Mouse (Mus musculus) MEL (cell line): ENCODE data around the gene Tmem86a. TPM values are rescaled to one million over a fixed set of nuclear protein-coding genes. Genes with fewer than 3 reads are reported as not detected.
A peak's percentile ranks its signal among the peaks of the same experiment; 100 is the strongest.

Source experiments
- DNase-seq: peaks from one replicate; pipeline ENCODE4 v3.0.0; 2011; ENCODE audit warnings: low read depth, low spot score
- H3K27ac ChIP-seq: 2 replicates; pipeline ENCODE4 v1.5.1; 2012; ENCODE audit warnings: low read depth, mild to moderate bottlenecking, control low read depth, low read length, moderate library complexity; ENCODE audit not compliant: control insufficient read depth
- H3K27me3 ChIP-seq, 2 experiments: fragments of 150-350 bp in 1 of 2; sonication (generic) in 1 of 2; 2 replicates each; pipeline ENCODE4 v1.6.1; 2012; ENCODE audit warnings: low read length in 2 of 2, mild to moderate bottlenecking in 2 of 2, improper control_type of control experiment in 1 of 2, moderate library complexity in 1 of 2; ENCODE audit not compliant: insufficient read depth in 2 of 2, control insufficient read depth in 1 of 2
- H3K36me3 ChIP-seq, 2 experiments: 2 replicates each; pipeline ENCODE4 v1.6.1; 2012 to 2014; ENCODE audit warnings: low read length in 2 of 2, improper control_type of control experiment in 1 of 2, inconsistent platforms in 1 of 2, mild to moderate bottlenecking in 1 of 2; ENCODE audit not compliant: insufficient read depth in 2 of 2, control insufficient read depth in 1 of 2
- H3K4me1 ChIP-seq, 2 experiments: fragments of 150-350 bp in 1 of 2; sonication (generic) in 1 of 2; 2 replicates each; pipeline ENCODE4 v1.6.1; 2012; ENCODE audit warnings: low read length in 2 of 2, improper control_type of control experiment in 1 of 2, mild to moderate bottlenecking in 1 of 2; ENCODE audit not compliant: insufficient read depth in 2 of 2, control insufficient read depth in 1 of 2
- H3K4me3 ChIP-seq, 2 experiments: fragments of 150-350 bp in 1 of 2; sonication (generic) in 1 of 2; 2 replicates each; pipeline ENCODE4 v1.5.1; 2012; ENCODE audit warnings: low read depth in 2 of 2, low read length in 2 of 2, mild to moderate bottlenecking in 2 of 2, moderate library complexity in 2 of 2, control low read depth in 1 of 2, improper control_type of control experiment in 1 of 2; ENCODE audit not compliant: control insufficient read depth in 1 of 2, insufficient read depth in 1 of 2
- H3K79me2 ChIP-seq: 2 replicates; pipeline ENCODE4 v1.6.1; 2012; ENCODE audit warnings: mild to moderate bottlenecking, low read length, moderate library complexity; ENCODE audit not compliant: control insufficient read depth, poor library complexity, insufficient read depth
- H3K9ac ChIP-seq: 2 replicates; pipeline ENCODE4 v1.6.1; 2012; ENCODE audit warnings: low read depth, mild to moderate bottlenecking, control low read depth, low read length, moderate library complexity; ENCODE audit not compliant: control insufficient read depth, poor library complexity, severe bottlenecking
- H3K9me3 ChIP-seq: fragments of 150-350 bp; sonication (generic); replicated peaks from 2 replicates; pipeline ENCODE4 v1.6.1; 2012; ENCODE audit warnings: mild to moderate bottlenecking, low read length, improper control_type of control experiment, moderate library complexity; ENCODE audit not compliant: insufficient read depth
- BHLHE40 ChIP-seq: IDR thresholded peaks from 2 replicates; pipeline ENCODE4 v1.6.1; 2012; ENCODE audit warnings: low read depth, mild to moderate bottlenecking, inconsistent platforms, low read length, improper control_type of control experiment, borderline replicate concordance
- CHD2 ChIP-seq: IDR thresholded peaks from 2 replicates; pipeline ENCODE4 v1.6.1; 2011; ENCODE audit warnings: low read length, improper control_type of control experiment
- CTCF ChIP-seq, 3 experiments: IDR thresholded peaks in 2 of 3; conservative IDR thresholded peaks in 1 of 3; 2 replicates each; pipeline ENCODE4 v1.5.1; 2011 to 2012; ENCODE audit warnings: low read length in 3 of 3, low read depth in 2 of 3, mild to moderate bottlenecking in 2 of 3, improper control_type of control experiment in 1 of 3, inconsistent platforms in 1 of 3, mixed read lengths in 1 of 3, moderate library complexity in 1 of 3; ENCODE audit not compliant: control insufficient read depth in 1 of 3, insufficient read depth in 1 of 3, poor library complexity in 1 of 3, severe bottlenecking in 1 of 3
- ELF1 ChIP-seq: IDR thresholded peaks from 2 replicates; pipeline ENCODE4 v1.6.1; 2014; ENCODE audit warnings: low read depth, mild to moderate bottlenecking, inconsistent platforms, low read length, improper control_type of control experiment, moderate library complexity
- EP300 ChIP-seq, 2 experiments: IDR thresholded peaks; 2 replicates each; pipeline ENCODE4 v1.6.1; 2011; ENCODE audit warnings: improper control_type of control experiment in 2 of 2, low read length in 2 of 2, low read depth in 1 of 2, mild to moderate bottlenecking in 1 of 2
- ETS1 ChIP-seq: IDR thresholded peaks from 2 replicates; pipeline ENCODE4 v1.6.1; 2012; ENCODE audit warnings: low read depth, mild to moderate bottlenecking, inconsistent platforms, low read length, improper control_type of control experiment, moderate library complexity
- GABPA ChIP-seq: IDR thresholded peaks from 2 replicates; pipeline ENCODE4 v1.6.1; 2012; ENCODE audit warnings: low read depth, mild to moderate bottlenecking, inconsistent platforms, low read length, improper control_type of control experiment, moderate library complexity
- GATA1 ChIP-seq: IDR thresholded peaks from 2 replicates; pipeline ENCODE4 v1.6.1; 2011; ENCODE audit warnings: low read depth, low read length, improper control_type of control experiment
- JUND ChIP-seq: IDR thresholded peaks from 2 replicates; pipeline ENCODE4 v1.6.1; 2011; ENCODE audit warnings: low read depth, mild to moderate bottlenecking, improper control_type of control experiment, low read length
- KAT2A ChIP-seq: conservative IDR thresholded peaks from 2 replicates; pipeline ENCODE4 v1.6.1; 2012; ENCODE audit warnings: low read depth, low read length, improper control_type of control experiment, inconsistent platforms
- MAFK ChIP-seq: IDR thresholded peaks from 2 replicates; pipeline ENCODE4 v1.6.1; 2011; ENCODE audit warnings: low read depth, mild to moderate bottlenecking, low read length, improper control_type of control experiment, borderline replicate concordance
- MAX ChIP-seq: IDR thresholded peaks from 2 replicates; pipeline ENCODE4 v1.6.1; 2011; ENCODE audit warnings: low read length, improper control_type of control experiment
- MAZ ChIP-seq: IDR thresholded peaks from 2 replicates; pipeline ENCODE4 v1.6.1; 2012; ENCODE audit warnings: low read depth, mild to moderate bottlenecking, inconsistent platforms, low read length, improper control_type of control experiment
- MYB ChIP-seq: IDR thresholded peaks from 2 replicates; pipeline ENCODE4 v1.6.1; 2011; ENCODE audit warnings: mild to moderate bottlenecking, low read depth, low read length, improper control_type of control experiment
- POLR2AphosphoS5 ChIP-seq: IDR thresholded peaks from 2 replicates; pipeline ENCODE4 v1.6.1; 2012; ENCODE audit warnings: low read depth, borderline replicate concordance, mild to moderate bottlenecking, inconsistent platforms, low read length, moderate library complexity, mixed read lengths
- RCOR1 ChIP-seq: IDR thresholded peaks from 2 replicates; pipeline ENCODE4 v1.6.1; 2012; ENCODE audit warnings: low read depth, mild to moderate bottlenecking, inconsistent platforms, low read length, improper control_type of control experiment
- SMC3 ChIP-seq: IDR thresholded peaks from 2 replicates; pipeline ENCODE4 v1.6.1; 2011; ENCODE audit warnings: low read depth, low read length, improper control_type of control experiment
- TAL1 ChIP-seq: IDR thresholded peaks from 2 replicates; pipeline ENCODE4 v1.6.1; 2012; ENCODE audit warnings: mild to moderate bottlenecking, inconsistent platforms, low read length, moderate library complexity, mixed read lengths
- TCF12 ChIP-seq: IDR thresholded peaks from 2 replicates; pipeline ENCODE4 v1.6.1; 2014; ENCODE audit warnings: low read depth, mild to moderate bottlenecking, inconsistent platforms, low read length, improper control_type of control experiment, moderate library complexity
- UBTF ChIP-seq: IDR thresholded peaks from 2 replicates; pipeline ENCODE4 v1.6.1; 2012; ENCODE audit warnings: low read depth, mild to moderate bottlenecking, inconsistent platforms, low read length, improper control_type of control experiment, moderate library complexity, borderline replicate concordance; ENCODE audit not compliant: insufficient read depth
- USF2 ChIP-seq, 2 experiments: IDR thresholded peaks; 2 replicates each; pipeline ENCODE4 v1.6.1; 2011 to 2012; ENCODE audit warnings: improper control_type of control experiment in 2 of 2, low read length in 2 of 2, borderline replicate concordance in 1 of 2, inconsistent platforms in 1 of 2, low read depth in 1 of 2, mild to moderate bottlenecking in 1 of 2; ENCODE audit not compliant: insufficient read depth in 1 of 2
- ZC3H11A ChIP-seq: IDR thresholded peaks from 2 replicates; pipeline ENCODE4 v1.6.1; 2012; ENCODE audit warnings: low read depth, mild to moderate bottlenecking, inconsistent platforms, low read length, improper control_type of control experiment
- ZKSCAN1 ChIP-seq: IDR thresholded peaks from 2 replicates; pipeline ENCODE4 v1.6.1; 2012; ENCODE audit warnings: low read depth, mild to moderate bottlenecking, inconsistent platforms, low read length, improper control_type of control experiment, moderate library complexity
- ZMIZ1 ChIP-seq: IDR thresholded peaks from 2 replicates; pipeline ENCODE4 v1.6.1; 2012; ENCODE audit warnings: low read depth, mild to moderate bottlenecking, inconsistent platforms, low read length, improper control_type of control experiment, moderate library complexity
- polyA plus RNA-seq, 2 experiments: library from polyadenylated mRNA; stranded (reverse) in 1 of 2; unstranded in 1 of 2; fragments of >175 nt in 1 of 2; fragments of >200 nt in 1 of 2; gene quantifications; 2 replicates each; pipeline versions ENCODE4 v1.2.1 to v1.2.4; 2012; ENCODE audit warnings: low replicate concordance in 2 of 2, low read depth in 1 of 2; ENCODE audit not compliant: insufficient read length in 2 of 2, insufficient read depth in 1 of 2, missing spikeins in 1 of 2
- total RNA-seq: library from RNA; depleted of rRNA; stranded (reverse); fragments of 300-350 nt; gene quantifications from 2 replicates; pipeline ENCODE4 v1.2.3, GENCODE M21; 2012

The Tmem86a gene
- total and polyA plus RNA-seq, 3 experiments: 0.27 to 0.54 TPM; not detected in 1

GRCm38 (mm10) chr7:47059339-47059738, 8.9 kb downstream of the Tmem86a start:
- Histone ChIP-seq H3K4me3 (no peak overlapping the region), H3K27ac (no peak overlapping the region), H3K9ac (no peak overlapping the region), H3K79me2 (no peaks in the 10 kb centered on the region), H3K27me3 (peaks cover 0 to 3% of the 10 kb centered on the region in 2 experiments; a peak in 2 of 4 replicates), H3K9me3 (no peaks in the 10 kb centered on the region), H3K36me3 (0 out of 4 replicates have a peak, but pooled peaks cover 0 to 2% of the 10 kb centered on the region in 2 experiments), H3K4me1 (no peaks in the 10 kb centered on the region)
- DNase-seq: peak; percentile 33
- peak; percentile 29 to 54; a peak in 2 of 4 replicates for TF ChIP-seq EP300 (IDR thresholded peaks at IDR 0.05; ENCODE audit: low read depth in 1 of 2, low read length in 2 of 2)
- no peak for TF ChIP-seq MYB
- no peak for TF ChIP-seq MAX
- no peak for TF ChIP-seq KAT2A
- TF ChIP-seq UBTF: no peak
- peak; percentile 60 for TF ChIP-seq GATA1
- no peak for TF ChIP-seq TAL1
- no peak for TF ChIP-seq ELF1
- TF ChIP-seq ETS1: peak; percentile 32; the same call in 1 of the 2 replicates
- TF ChIP-seq TCF12: peak; percentile 54
- no peak for TF ChIP-seq CHD2
- TF ChIP-seq ZMIZ1: no peak
- no peak for TF ChIP-seq SMC3
- TF ChIP-seq ZKSCAN1: no peak
- TF ChIP-seq CTCF (IDR thresholded peaks at IDR 0.05 in 2 of 3, conservative IDR thresholded peaks at IDR 0.05 in 1 of 3; ENCODE audit: control insufficient read depth in 1 of 3, insufficient read depth in 1 of 3, low read depth in 2 of 3, low read length in 3 of 3, poor library complexity in 1 of 3, severe bottlenecking in 1 of 3): no peak
- TF ChIP-seq MAFK: peak; percentile 38; the same call in 1 of the 2 replicates
- no peak for TF ChIP-seq JUND
- no peak for TF ChIP-seq USF2 (IDR thresholded peaks at IDR 0.05; ENCODE audit: borderline replicate concordance in 1 of 2, insufficient read depth in 1 of 2, low read depth in 1 of 2, low read length in 2 of 2)
- no peak for TF ChIP-seq GABPA
- TF ChIP-seq RCOR1: peak; percentile 93
- 0 out of 2 replicates have a peak, but pooled peaks have one; percentile 23 for TF ChIP-seq MAZ
- no peak for TF ChIP-seq BHLHE40
- TF ChIP-seq POLR2AphosphoS5: no peak
- no peak for TF ChIP-seq ZC3H11A
- TF ChIP-seq, all 39 proteins: peak for 7
